ENCODE assay signal across 19 mouse cellular contexts in genomic region chr9:113984946-113985620, GRCm38 (mm10). TPM values are rescaled to one million over a fixed set of nuclear protein-coding genes. Genes with fewer than 3 reads are reported as not detected.
DNase-seq lines count a peak whose midpoint lies in the region; ATAC-seq and TF ChIP-seq lines count a peak whose summit lies in the region.
"Had no signal": no experiment of that assay in that cellular context is flagged by ENCODE, and none has a peak within 500 bp of the region (broad histone marks: within the 10 kb centered on the region; RNA-seq: fewer than 3 reads in every experiment).

No protein-coding gene starts in this region.

- no peak overlapping the region for H3K4me2 ChIP-seq in kidney, embryonic 16.5 days (replicated peaks; ENCODE audit: low read depth, low read length)
- H3K4me2 ChIP-seq: embryonic facial prominence, embryonic 15.5 days; hindbrain, embryonic 13.5 days had no signal

- CTCF ChIA-PET in Patski (lab: Charles Lee) = no interaction called here

- no peak overlapping the region for H3K9ac ChIP-seq in kidney, embryonic 16.5 days (replicated peaks; ENCODE audit: low read length)
- H3K9ac ChIP-seq: embryonic facial prominence, embryonic 15.5 days; hindbrain, embryonic 13.5 days had no signal

- no peaks in the 10 kb centered on the region for H3K27me3 ChIP-seq in kidney, embryonic 16.5 days (ENCODE audit: insufficient read depth, low read length)
- H3K27me3 ChIP-seq in Patski = no peaks in the 10 kb centered on the region
- H3K27me3 ChIP-seq: CH12.LX; embryonic facial prominence, embryonic 15.5 days; hindbrain, embryonic 13.5 days had no signal

- POLR2A ChIA-PET in Patski (lab: Charles Lee) = interaction anchor here (1.2 kb wide), 1 partner anchor 53 kb away, joined by 3 read pairs; no protein-coding TSS in a partner anchor

- no peaks in the 10 kb centered on the region for H3K9me3 ChIP-seq in kidney, embryonic 16.5 days (ENCODE audit: low read length)
- H3K9me3 ChIP-seq: embryonic facial prominence, embryonic 15.5 days; forebrain, embryonic 10.5 days; heart, embryonic 10.5 days; hindbrain, embryonic 13.5 days had no signal

- WGBS in kidney, embryonic 16.5 days = 77% methylated on average over 13 of the region's 13 CpGs

- peaks cover 3% of the 10 kb centered on the region; the same call in 1 of the 2 replicates for H3K4me1 ChIP-seq in kidney, embryonic 16.5 days (ENCODE audit: insufficient read depth, low read length)
- H3K4me1 ChIP-seq: embryonic facial prominence, embryonic 15.5 days; forebrain, embryonic 10.5 days had no signal

- no peak for TF ChIP-seq CTCF in Patski (IDR thresholded peaks at IDR 0.05)

- no peak overlapping the region for H3K4me3 ChIP-seq in kidney, embryonic 16.5 days (ENCODE audit: low read length)
- H3K4me3 ChIP-seq: embryonic facial prominence, embryonic 15.5 days; erythroblast, embryonic 14.5 days; forebrain, embryonic 10.5 days; heart, embryonic 10.5 days; hindbrain, embryonic 13.5 days had no signal

- no peak overlapping the region for H3K27ac ChIP-seq in kidney, embryonic 16.5 days (ENCODE audit: low read length)
- H3K27ac ChIP-seq: embryonic facial prominence, embryonic 15.5 days; forebrain, embryonic 10.5 days; heart, embryonic 10.5 days; hindbrain, embryonic 13.5 days had no signal

- ATAC-seq in kidney, embryonic 16.5 days (ENCODE audit: low FRiP score, low TSS enrichment) = no peak
- peak; percentile 19 for ATAC-seq in Patski
- ATAC-seq: forebrain, embryonic 14.5 days had no signal

- in situ Hi-C loops in Patski (cut with MboI; ENCODE audit: low pct_unique_long_range_greater_than_20kb) = loop anchor here (5.0 kb wide), 1 partner anchor 57 kb away; no protein-coding TSS in a partner anchor

- H3K36me3 ChIP-seq in kidney, embryonic 16.5 days (ENCODE audit: insufficient read depth, low read length) = peaks cover under 1% of the 10 kb centered on the region; the same call in 1 of the 2 replicates

- peak; percentile 80 for DNase-seq in kidney, adult 18-20 months
- no peak for DNase-seq in Patski (ENCODE audit: low read depth, low spot score)
- DNase-seq in kidney, postnatal 10 days = peak; percentile 57
- DNase-seq in cerebellum, adult 8-10 months = no peak
- DNase-seq in heart, adult 18-20 months = no peak
- DNase-seq: adrenal gland, adult 8-10 months; adrenal gland, postnatal 36 days; cerebellum, adult 2 months; embryo, embryonic 11 days; gastrocnemius, postnatal 36 days; heart, postnatal 10 days had no signal

RNA-seq across cellular contexts. Expression of gene Ubp1, which starts 54.3 kb away (rescaled TPM):
- 33.4 and 35.4 TPM in 2 replicates for polyA plus RNA-seq in kidney, embryonic 16.5 days (2015; fragmentation: Nextera tagmentation; extraction: Ambion mirVana)
- 81.9 TPM for polyA plus RNA-seq in Patski (2021)
- 10 to 100 TPM; 21.8 to 23.4 TPM for total RNA-seq in heart, adult 18-20 months (2021)

Comparison
In these comparisons a context has a peak if more than half of its experiments do, and no peak if none do; other contexts are left out.
1. DNase-seq: peak in kidney, adult 18-20 months (single experiment) and kidney, postnatal 10 days (single experiment); none in Patski (single experiment), cerebellum, adult 8-10 months (single experiment) and heart, adult 18-20 months (0 of 2).